Mouse (Mus musculus) Patski (cell line): ENCODE data around the gene Gm49383. TPM values are rescaled to one million over a fixed set of nuclear protein-coding genes. Genes with fewer than 3 reads are reported as not detected.
"Not testable (repeated sequence)": the region's sequence is repeated elsewhere in the genome, so short reads cannot be mapped to it uniquely, and the experiment has no call there.

ENCODE experiments used
- ATAC-seq: fragments of 100-300 bp; one replicate; pipeline ENCODE4 v1.8.0; 2021
- CTCF ChIA-PET: fragments of 350-600 bp; sonication (Branson Sonifier 250); formaldehyde crosslinking; loops from one replicate; lab custom pipeline; 2022; ENCODE audit warnings: inconsistent platforms; lab: Charles Lee
- POLR2A ChIA-PET: fragments of 350-600 bp; sonication (Branson Sonifier 250); formaldehyde crosslinking; loops from one replicate; lab custom pipeline; 2022; ENCODE audit warnings: antibody characterized with exemption, inconsistent platforms; lab: Charles Lee
- DNase-seq: peaks from one replicate; pipeline ENCODE4 v3.0.0-alpha.2; 2011; ENCODE audit warnings: low read depth, low spot score
- H3K27me3 ChIP-seq: fragments of 371-371 bp; one replicate; pipeline ENCODE4 v1.5.1; 2021
- CTCF ChIP-seq: fragments of 100-300 bp; IDR thresholded peaks from one replicate; pipeline ENCODE4 v1.5.1; 2021
- in situ Hi-C: fragments of 300-500 bp; cut with MboI; formaldehyde crosslinking; loops from 3 replicates; pipeline ENCODE4 v1.11.1; 2018; ENCODE audit warnings: low pct_unique_long_range_greater_than_20kb, mixed read lengths
- polyA plus RNA-seq: library from polyadenylated mRNA; unstranded; gene quantifications from one replicate; pipeline ENCODE4 v1.2.3, GENCODE M21; 2021

Gene Gm49383
- polyA plus RNA-seq, 1 experiment from 2014 or later: 6.5 TPM

GRCm38 (mm10) chr12:69184342-69185295 is 12.3 kb downstream of the Gm49383 start:
- CTCF ChIA-PET: no interaction called here
- DNase-seq: no peak

GRCm38 (mm10) chr12:69183583-69184308 is 13.2 kb downstream of the Gm49383 start, which contains the start of the genes Rpl36al and Mgat2:
Gene Rpl36al, minus strand, starts transcription at chr12:69184083.
Gene Mgat2, plus strand, starts transcription at chr12:69184157.
- no peaks in the 10 kb centered on the region for H3K27me3 ChIP-seq
- ATAC-seq: peak; percentile 98
- DNase-seq: peak; percentile 89
- CTCF ChIA-PET: no interaction called here
- in situ Hi-C loops: no loop called here
- POLR2A ChIA-PET: interaction anchor here (0.6 to 1.6 kb wide), 4 partner anchors 8 to 511 kb away, joined by 3 to 6 read pairs (median 4); partner anchors contain the start of gene Gm49383
- TF ChIP-seq CTCF: no peak

More at GRCm38 (mm10) chr12:69184342-69185295, 12.3 kb downstream of the Gm49383 start:
- peak; percentile 47 for ATAC-seq
- POLR2A ChIA-PET: interaction anchor here (0.6 to 1.6 kb wide), 4 partner anchors 9 to 512 kb away, joined by 3 to 6 read pairs (median 4); partner anchors contain the start of gene Gm49383
- in situ Hi-C loops: no loop called here
- no peak for TF ChIP-seq CTCF
- H3K27me3 ChIP-seq: no peaks in the 10 kb centered on the region

- DNase-seq: no peak
- no peak for ATAC-seq
- H3K27me3 ChIP-seq: no peaks in the 10 kb centered on the region
- TF ChIP-seq CTCF: no peak
- ChIA-PET CTCF (no interaction called here), POLR2A (no interaction called here)
- in situ Hi-C loops: no loop called here
Measured at GRCm38 (mm10) chr12:69181800-69182199, 15.1 kb downstream of the Gm49383 start.

- DNase-seq: no peak
- ChIA-PET POLR2A (no interaction called here), CTCF (no interaction called here)
- no peak for ATAC-seq
- TF ChIP-seq CTCF: no peak
- in situ Hi-C loops: no loop called here
- H3K27me3 ChIP-seq: no peaks in the 10 kb centered on the region
Measured at GRCm38 (mm10) chr12:69179371-69179770, 17.5 kb downstream of the Gm49383 start.

GRCm38 (mm10) chr12:69177526-69177925 is 19.4 kb downstream of the Gm49383 start:
- DNase-seq (no peak), ATAC-seq (no peak)
- ChIA-PET POLR2A (no interaction called here), CTCF (no interaction called here)
- in situ Hi-C loops: no loop called here
- TF ChIP-seq CTCF: no peak
- no peaks in the 10 kb centered on the region for H3K27me3 ChIP-seq

GRCm38 (mm10) chr12:69175975-69176374 is 20.9 kb downstream of the Gm49383 start:
- ChIA-PET CTCF (no interaction called here), POLR2A (interaction anchor here (1.5 kb wide), 1 partner anchor 8 kb away, joined by 4 read pairs; the partner anchor contains the start of genes Mgat2 and Rpl36al)
- no peak for DNase-seq
- TF ChIP-seq CTCF: no peak
- in situ Hi-C loops: no loop called here
- ATAC-seq: no peak
- no peaks in the 10 kb centered on the region for H3K27me3 ChIP-seq

- DNase-seq (no peak), ATAC-seq (no peak)
- no peaks in the 10 kb centered on the region for H3K27me3 ChIP-seq
- ChIA-PET POLR2A (no interaction called here), CTCF (no interaction called here)
- in situ Hi-C loops: no loop called here
- no peak for TF ChIP-seq CTCF
Measured at GRCm38 (mm10) chr12:69171307-69171706, 25.6 kb downstream of the Gm49383 start.

GRCm38 (mm10) chr12:69168461-69169106 is 28.3 kb downstream of the Gm49383 start, which contains the start of gene Lrr1:
Gene Lrr1, plus strand, starts transcription at chr12:69168814.
- in situ Hi-C loops: no loop called here

GRCm38 (mm10) chr12:69167656-69168460 is 29.0 kb downstream of the Gm49383 start:
- POLR2A ChIA-PET: no interaction called here
- no peaks in the 10 kb centered on the region for H3K27me3 ChIP-seq
- in situ Hi-C loops: no loop called here
- CTCF ChIA-PET: no interaction called here
- TF ChIP-seq CTCF: no peak
- no peak for DNase-seq
- ATAC-seq: peak; percentile 14

More at GRCm38 (mm10) chr12:69168461-69169106, 28.3 kb downstream of the Gm49383 start, which contains the start of gene Lrr1:
- POLR2A ChIA-PET: no interaction called here
- no peaks in the 10 kb centered on the region for H3K27me3 ChIP-seq
- DNase-seq: no peak
- peak; percentile 85 for ATAC-seq
- CTCF ChIA-PET: no interaction called here
- TF ChIP-seq CTCF: no peak

- in situ Hi-C loops, DNase-seq, H3K27me3 ChIP-seq, POLR2A ChIA-PET, ATAC-seq, CTCF ChIA-PET: not testable (repeated sequence)
Measured at GRCm38 (mm10) chr12:69166861-69167581, 29.9 kb downstream of the Gm49383 start.
